ENCODE assay signal across 25 mouse cellular contexts in genomic region chr13:63654514-63654913, GRCm38 (mm10).
DNase-seq lines count a peak whose midpoint lies in the region; ATAC-seq and TF ChIP-seq lines count a peak whose summit lies in the region.
"Had no signal": no experiment of that assay in that cellular context is flagged by ENCODE, and none has a peak within 500 bp of the region (broad histone marks: within the 10 kb centered on the region; RNA-seq: fewer than 3 reads in every experiment).

No protein-coding gene starts in this region.

- peak; percentile 15 to 32 for DNase-seq in right cerebral cortex, adult 2 months (ENCODE audit: low spot score in 2 of 2)
- no peak for DNase-seq in right cerebral cortex, adult 18-20 months
- DNase-seq in Patski (ENCODE audit: low read depth, low spot score) = no peak
- no peak for DNase-seq in thymus, postnatal 25 days
- DNase-seq in urinary bladder, postnatal 25 days (ENCODE audit: low spot score) = no peak
- DNase-seq: adrenal gland, postnatal 25 days; cerebellum, postnatal 36 days; gastrocnemius, postnatal 25 days; heart, adult 18-20 months; heart, postnatal 36 days; kidney, adult 18-20 months; kidney, postnatal 25 days; right cerebral cortex, postnatal 25 days had no signal

- CTCF ChIA-PET in Patski (lab: Charles Lee) = no interaction called here

- H3K4me3 ChIP-seq in forebrain, embryonic 15.5 days = no peak overlapping the region
- no peak overlapping the region for H3K4me3 ChIP-seq in forebrain, embryonic 12.5 days (replicated peaks)
- H3K4me3 ChIP-seq: embryonic facial prominence, embryonic 13.5 days; forebrain, embryonic 10.5 days; hindbrain, embryonic 12.5 days; kidney, embryonic 15.5 days; limb, embryonic 13.5 days; lung, embryonic 15.5 days; midbrain, embryonic 10.5 days; stomach, embryonic 15.5 days had no signal

- no peak overlapping the region for H3K4me2 ChIP-seq in forebrain, embryonic 15.5 days (replicated peaks)
- H3K4me2 ChIP-seq in forebrain, embryonic 12.5 days = no peak overlapping the region
- H3K4me2 ChIP-seq: embryonic facial prominence, embryonic 13.5 days; heart, embryonic 11.5 days; hindbrain, embryonic 12.5 days; kidney, embryonic 15.5 days; limb, embryonic 13.5 days; liver, embryonic 11.5 days; lung, embryonic 15.5 days; stomach, embryonic 15.5 days had no signal

- ATAC-seq in forebrain, embryonic 15.5 days (replicated peaks) = peak; percentile 55; the same call in 1 of the 2 replicates
- no peak for ATAC-seq in forebrain, embryonic 12.5 days (ENCODE audit: low FRiP score)
- ATAC-seq in Patski = peak; percentile 63

- H3K9me3 ChIP-seq in forebrain, embryonic 15.5 days = no peaks in the 10 kb centered on the region
- no peaks in the 10 kb centered on the region for H3K9me3 ChIP-seq in forebrain, embryonic 12.5 days
- H3K9me3 ChIP-seq: embryonic facial prominence, embryonic 13.5 days; forebrain, embryonic 10.5 days; hindbrain, embryonic 12.5 days; kidney, embryonic 15.5 days; limb, embryonic 13.5 days; lung, embryonic 15.5 days; midbrain, embryonic 10.5 days; stomach, embryonic 15.5 days had no signal

- H3K4me1 ChIP-seq in forebrain, embryonic 15.5 days = no peaks in the 10 kb centered on the region
- no peaks in the 10 kb centered on the region for H3K4me1 ChIP-seq in forebrain, embryonic 12.5 days
- H3K4me1 ChIP-seq: embryonic facial prominence, embryonic 13.5 days; forebrain, embryonic 10.5 days; hindbrain, embryonic 12.5 days; lung, embryonic 15.5 days; midbrain, embryonic 10.5 days; stomach, embryonic 15.5 days had no signal

- no peaks in the 10 kb centered on the region for H3K36me3 ChIP-seq in forebrain, embryonic 15.5 days
- H3K36me3 ChIP-seq in forebrain, embryonic 12.5 days (replicated peaks) = no peaks in the 10 kb centered on the region
- H3K36me3 ChIP-seq: embryonic facial prominence, embryonic 13.5 days; forebrain, embryonic 10.5 days; hindbrain, embryonic 12.5 days; kidney, embryonic 15.5 days; limb, embryonic 13.5 days; lung, embryonic 15.5 days; midbrain, embryonic 10.5 days; stomach, embryonic 15.5 days had no signal

- WGBS in forebrain, embryonic 15.5 days = 51% methylated on average over 6 of the region's 6 CpGs
- 90% methylated on average over 6 of the region's 6 CpGs for WGBS in forebrain, embryonic 12.5 days

- in situ Hi-C loops in Patski (cut with MboI; ENCODE audit: low pct_unique_long_range_greater_than_20kb) = no loop called here

- no peak overlapping the region for H3K27ac ChIP-seq in forebrain, embryonic 15.5 days (replicated peaks)
- H3K27ac ChIP-seq in forebrain, embryonic 12.5 days = no peak overlapping the region
- H3K27ac ChIP-seq: embryonic facial prominence, embryonic 13.5 days; forebrain, embryonic 10.5 days; hindbrain, embryonic 12.5 days; kidney, embryonic 15.5 days; limb, embryonic 13.5 days; lung, embryonic 15.5 days; midbrain, embryonic 10.5 days; stomach, embryonic 15.5 days had no signal

- no peak for TF ChIP-seq CTCF in Patski (IDR thresholded peaks at IDR 0.05)

- H3K27me3 ChIP-seq in forebrain, embryonic 15.5 days = no peaks in the 10 kb centered on the region
- H3K27me3 ChIP-seq in forebrain, embryonic 12.5 days = no peaks in the 10 kb centered on the region
- H3K27me3 ChIP-seq in Patski = no peaks in the 10 kb centered on the region
- H3K27me3 ChIP-seq: embryonic facial prominence, embryonic 13.5 days; hindbrain, embryonic 12.5 days; kidney, embryonic 15.5 days; limb, embryonic 13.5 days; lung, embryonic 15.5 days; stomach, embryonic 15.5 days had no signal

- POLR2A ChIA-PET in Patski (lab: Charles Lee) = no interaction called here

- no peak overlapping the region for H3K9ac ChIP-seq in forebrain, embryonic 15.5 days (replicated peaks)
- no peak overlapping the region for H3K9ac ChIP-seq in forebrain, embryonic 12.5 days
- H3K9ac ChIP-seq: embryonic facial prominence, embryonic 13.5 days; hindbrain, embryonic 12.5 days; kidney, embryonic 15.5 days; limb, embryonic 13.5 days; lung, embryonic 15.5 days; stomach, embryonic 15.5 days had no signal

Comparison
In these comparisons a context has a peak if more than half of its experiments do, and no peak if none do; other contexts are left out.
1. DNase-seq: peak in right cerebral cortex, adult 2 months (2 of 2); none in right cerebral cortex, adult 18-20 months (single experiment), Patski (single experiment), thymus, postnatal 25 days (single experiment) and urinary bladder, postnatal 25 days (single experiment).